In the genomic region with DNA sequence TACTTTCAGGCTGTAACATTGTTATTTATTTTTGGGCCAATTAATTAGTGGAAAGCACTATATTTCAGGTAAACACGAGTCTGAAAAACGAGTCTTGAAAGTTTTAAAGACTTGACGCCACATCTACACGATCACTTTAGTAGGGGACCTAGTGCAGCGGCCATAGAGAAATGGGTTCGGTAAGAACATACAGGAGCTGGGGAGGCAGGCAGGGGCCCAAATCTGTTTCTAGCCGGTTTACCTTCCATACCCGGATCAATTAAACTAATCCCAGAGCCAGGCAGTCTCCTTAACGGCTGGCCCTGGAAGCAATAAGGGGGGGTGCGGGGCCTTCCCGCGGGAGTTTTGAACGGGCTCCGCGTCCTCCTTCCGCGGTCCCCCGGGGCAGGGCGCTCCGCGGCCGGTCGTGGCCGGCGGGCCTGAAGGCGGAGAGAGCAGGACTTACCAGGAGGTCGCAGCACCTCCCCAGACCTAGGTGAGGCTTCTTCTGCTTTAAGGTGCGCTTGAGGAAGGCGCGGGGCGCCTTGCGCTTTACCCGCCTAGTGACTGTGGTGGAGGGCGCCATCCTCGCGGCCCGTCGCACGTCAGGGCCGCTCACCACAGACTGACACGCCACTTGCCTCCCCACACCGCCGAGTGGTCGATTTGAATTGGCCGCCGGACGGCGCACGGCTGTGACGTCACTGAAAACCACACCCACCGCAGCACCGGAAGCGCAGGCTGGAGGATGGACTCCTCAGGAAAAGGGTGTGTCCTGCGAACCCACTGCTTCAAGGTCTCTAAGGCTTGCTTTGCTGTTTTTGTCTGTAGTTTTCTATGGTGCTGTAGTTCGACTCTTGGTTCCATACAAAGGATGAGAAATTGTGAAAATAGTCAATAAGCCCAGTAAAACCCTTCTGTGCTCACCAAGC, we compare ENCODE assay signal across 8 mouse cellular contexts. TPM values are rescaled to one million over a fixed set of nuclear protein-coding genes. Genes with fewer than 3 reads are reported as not detected.
DNase-seq lines count a peak whose midpoint lies in the region; ATAC-seq and TF ChIP-seq lines count a peak whose summit lies in the region.

A gene (minus strand): TSS at position 645 of the 911 bp plus-strand sequence.

- 1% methylated on average over 55 of the region's 55 CpGs for WGBS in forebrain, embryonic 15.5 days
- WGBS in lung, adult 2 months: 1% methylated on average over 55 of the region's 55 CpGs

- 0 out of 2 replicates have a peak, but pooled peaks cover 13% of the 10 kb centered on the region for H3K4me1 ChIP-seq in forebrain, embryonic 15.5 days
- no peaks in the 10 kb centered on the region for H3K4me1 ChIP-seq in lung, adult 2 months (ENCODE audit: control insufficient read depth, insufficient read depth, low read length)

- no peak for TF ChIP-seq POLR2A in lung, adult 2 months (IDR thresholded peaks at IDR 0.05; ENCODE audit: borderline replicate concordance, extremely low read depth, low read depth, low read length)

- no peaks in the 10 kb centered on the region for H3K9me3 ChIP-seq in forebrain, embryonic 15.5 days

- peak within 1 kb of the TSS; percentile 65 for H3K4me2 ChIP-seq in forebrain, embryonic 15.5 days (replicated peaks)

- no peaks in the 10 kb centered on the region for H3K27me3 ChIP-seq in forebrain, embryonic 15.5 days

- TF ChIP-seq CTCF in lung, adult 2 months (IDR thresholded peaks at IDR 0.05; ENCODE audit: insufficient read depth, low read length): no peak

- no peaks in the 10 kb centered on the region for H3K36me3 ChIP-seq in forebrain, embryonic 15.5 days

- H3K9ac ChIP-seq in forebrain, embryonic 15.5 days (replicated peaks): peak within 1 kb of the TSS; percentile 48

- peak; percentile 100 for ATAC-seq in forebrain, embryonic 15.5 days (replicated peaks)
- peak; percentile 98 for ATAC-seq in neutrophil, adult 5-6 weeks (ENCODE audit: extremely low read depth, insufficient number of reproducible peaks, low FRiP score, poor library complexity, severe bottlenecking)

- H3K4me3 ChIP-seq in forebrain, embryonic 15.5 days: peak within 1 kb of the TSS; percentile 59
- H3K4me3 ChIP-seq in lung, adult 2 months (replicated peaks; ENCODE audit: extremely low read depth, low read depth, low read length): peak within 1 kb of the TSS; percentile 70

- no peak within 1 kb of the TSS for H3K27ac ChIP-seq in forebrain, embryonic 15.5 days (replicated peaks)

- DNase-seq in ES-CJ7 (ENCODE audit: low read depth, low spot score): peak; percentile 96
- peak; percentile 62 for DNase-seq in cerebellum, adult 11 months
- DNase-seq in heart, postnatal 25 days (ENCODE audit: low spot score): peak; percentile 63
- peak; percentile 78 to 85 for DNase-seq in layer of hippocampus, adult 18-20 months (ENCODE audit: low spot score in 2 of 2)
- DNase-seq in lung, adult 2 months: peak; percentile 73
- peak; percentile 80 to 83 for DNase-seq in thymus, adult 18-20 months

- intact Hi-C loops in heart, postnatal 25 days (cut with DNase I): no loop called here

RNA-seq across cellular contexts. Expression of the gene that starts here (rescaled TPM):
- 26.3 and 27.5 TPM in 2 replicates for polyA plus RNA-seq in forebrain, embryonic 15.5 days (2015; fragmentation: Nextera tagmentation; extraction: Ambion mirVana)
- total RNA-seq in heart, postnatal 25 days (2021): under 1 TPM; 0.28 to 0.70 TPM
- 1 to 10 TPM; 1.9 to 2.2 TPM for total RNA-seq in layer of hippocampus, adult 18-20 months (2021)
- 0.33 and 0.51 TPM in 2 replicates for polyA plus RNA-seq in lung, adult 2 months (2012; rRNA removed)
- total RNA-seq in neutrophil, adult 5-6 weeks (2017): 1.2 and 3.3 TPM in 2 replicates

Comparison
In these comparisons a context has a peak if more than half of its experiments do, and no peak if none do; other contexts are left out.
1. RNA of the gene that starts here (polyA plus RNA-seq): 26.3 to 27.5 TPM in forebrain, embryonic 15.5 days; 0.33 to 0.51 TPM in lung, adult 2 months; every median in the first group is over 10 times any median in the second.
2. Peak in DNase-seq in heart, postnatal 25 days; RNA of the gene not detected or under 1 TPM.
3. Peak in DNase-seq and H3K4me3 ChIP-seq in lung, adult 2 months; RNA of the gene not detected or under 1 TPM.
4. Peak in every context shown above with its lines, with median percentiles within 50 percentile points of each other: DNase-seq.